Mouse (Mus musculus) cerebellum, adult 2 months (tissue): ENCODE results near the gene Churc1.
A peak's percentile ranks its signal among the peaks of the same experiment; 100 is the strongest.

Source experiments
- CTCF ChIP-seq: fragments of 200-500 bp; IDR thresholded peaks from 2 replicates; pipeline ENCODE4 v1.5.1; 2011; ENCODE audit warnings: low read depth, mild to moderate bottlenecking, control low read depth, low read length, moderate library complexity, borderline replicate concordance; ENCODE audit not compliant: insufficient read depth
- POLR2A ChIP-seq: fragments of 200-500 bp; IDR thresholded peaks from 2 replicates; pipeline ENCODE4 v1.6.1; 2011; ENCODE audit warnings: low read length, control low read depth, borderline replicate concordance; ENCODE audit not compliant: insufficient read depth

GRCm38 (mm10) chr12:76820615-76821014, 55.3 kb downstream of the Churc1 start:
- TF ChIP-seq CTCF (no peak), POLR2A (peak; percentile 21; the same call in 1 of the 2 replicates)
